Mouse (Mus musculus) stomach, postnatal 0 days (tissue): ENCODE data around the gene Prr19. TPM values are rescaled to one million over a fixed set of nuclear protein-coding genes. Genes with fewer than 3 reads are reported as not detected.

Experiments
- ATAC-seq: fragments of 200-750 bp; cut with Nextera tagmentation; 2 replicates; pipeline ENCODE4 v1.8.0; 2017; ENCODE audit not compliant: low FRiP score, low TSS enrichment
- DNase-seq: peaks from one replicate; pipeline ENCODE4 v3.0.0-alpha.2; 2016; ENCODE audit warnings: low spot score
- H3K27ac ChIP-seq: fragments of 300-500 bp; sonication (generic); replicated peaks from 2 replicates; pipeline ENCODE4 v1.5.1; 2014; ENCODE audit warnings: mild to moderate bottlenecking, control low read depth
- H3K27me3 ChIP-seq: fragments of 300-500 bp; sonication (generic); 2 replicates; pipeline ENCODE4 v1.6.1; 2014; ENCODE audit warnings: low read length; ENCODE audit not compliant: control insufficient read depth, insufficient read depth
- H3K36me3 ChIP-seq: fragments of 300-500 bp; sonication (generic); 2 replicates; pipeline ENCODE4 v1.6.1; 2014; ENCODE audit warnings: low read length, mixed read lengths; ENCODE audit not compliant: control insufficient read depth, insufficient read depth
- H3K4me1 ChIP-seq: fragments of 300-500 bp; sonication (generic); replicated peaks from 2 replicates; pipeline ENCODE4 v1.6.1; 2014; ENCODE audit warnings: antibody characterized with exemption; ENCODE audit not compliant: control insufficient read depth, insufficient read depth
- H3K4me2 ChIP-seq: fragments of 300-500 bp; sonication (generic); replicated peaks from 2 replicates; pipeline ENCODE4 v1.6.1; 2014; ENCODE audit warnings: low read depth, mild to moderate bottlenecking, control low read depth, moderate library complexity
- H3K4me3 ChIP-seq: fragments of 300-500 bp; sonication (generic); 2 replicates; pipeline ENCODE4 v1.5.1; 2014; ENCODE audit warnings: low read depth, low read length, control low read depth
- H3K9ac ChIP-seq: fragments of 300-500 bp; sonication (generic); 2 replicates; pipeline ENCODE4 v1.6.1; 2014; ENCODE audit warnings: mild to moderate bottlenecking, low read length, control low read depth, mixed read lengths
- H3K9me3 ChIP-seq: fragments of 300-500 bp; sonication (generic); 2 replicates; pipeline ENCODE4 v1.6.1; 2016; ENCODE audit warnings: low read length; ENCODE audit not compliant: control insufficient read depth
- CTCF ChIP-seq: IDR thresholded peaks from 2 replicates; pipeline ENCODE4 v1.5.1; 2016; ENCODE audit warnings: antibody characterized with exemption, low read depth, mild to moderate bottlenecking, moderate library complexity
- EP300 ChIP-seq: optimal IDR thresholded peaks from 2 replicates; pipeline ENCODE3; 2016; ENCODE audit warnings: antibody characterized with exemption
- WGBS: fragments of 180-500 bp; shearing (Covaris S2); extraction: QIAGEN DNeasy Blood & Tissue Kit; methylation state at CpG from one replicate; pipeline ENCODE4 v1.1.7; 2014; 5-methylcytosine and 5-hydroxymethylcytosine counted together
- polyA plus RNA-seq: library from polyadenylated mRNA; unstranded; fragments of >200 nt; fragmentation: Nextera tagmentation; extraction: Ambion mirVana; gene quantifications from 2 replicates; pipeline ENCODE4 v1.2.1, GENCODE M21; 2015

Gene Prr19
- polyA plus RNA-seq, 1 experiment from 2014 or later: 0.07 TPM

- peaks cover 9% of the 10 kb centered on the region for H3K4me1 ChIP-seq
- H3K36me3 ChIP-seq: peaks cover under 1% of the 10 kb centered on the region; the same call in 1 of the 2 replicates
- WGBS: 81% methylated on average over 8 of the region's 8 CpGs
- H3K4me3 ChIP-seq: no peak overlapping the region
- H3K27ac ChIP-seq: no peak overlapping the region
- no peaks in the 10 kb centered on the region for H3K27me3 ChIP-seq
- no peaks in the 10 kb centered on the region for H3K9me3 ChIP-seq
- DNase-seq (no peak), ATAC-seq (no peak)
- TF ChIP-seq EP300 (no peak), CTCF (no peak)
- H3K9ac ChIP-seq: no peak overlapping the region
- peak overlapping the region; percentile 53 for H3K4me2 ChIP-seq
Measured at GRCm38 (mm10) chr7:25266180-25266962, 34.8 kb upstream of the Prr19 start.

GRCm38 (mm10) chr7:25267301-25267750 lies 33.9 kb upstream of the Prr19 start, which contains the start of gene Cic:
Gene Cic, plus strand, starts transcription at chr7:25267704.
- Histone ChIP-seq H3K4me1 (peaks cover 9% of the 10 kb centered on the region), H3K36me3 (peaks cover 10% of the 10 kb centered on the region; the same call in 1 of the 2 replicates), H3K9me3 (no peaks in the 10 kb centered on the region), H3K27ac (peak within 1 kb of the TSS; percentile 92), H3K27me3 (no peaks in the 10 kb centered on the region), H3K4me2 (peak within 1 kb of the TSS; percentile 85), H3K9ac (peak within 1 kb of the TSS; percentile 84), H3K4me3 (peak within 1 kb of the TSS; percentile 73)
- WGBS: under 1% methylated on average over 29 of the region's 29 CpGs
- peak; percentile 87 for ATAC-seq
- TF ChIP-seq CTCF: no peak; the same call in 1 of the 2 replicates
- peak; percentile 1 for TF ChIP-seq EP300
- peak; percentile 99 for DNase-seq

GRCm38 (mm10) chr7:25267751-25268463 lies 33.3 kb upstream of the Prr19 start:
- Histone ChIP-seq H3K27me3 (no peaks in the 10 kb centered on the region), H3K4me2 (peak overlapping the region; percentile 85), H3K4me1 (peaks cover 9% of the 10 kb centered on the region), H3K4me3 (peak overlapping the region; percentile 73), H3K27ac (peak overlapping the region; percentile 92), H3K36me3 (peaks cover 15% of the 10 kb centered on the region), H3K9me3 (no peaks in the 10 kb centered on the region), H3K9ac (peak overlapping the region; percentile 84)
- peak; percentile 97 for ATAC-seq
- peak; percentile 99 for DNase-seq
- TF ChIP-seq EP300 (peak; percentile 95), CTCF (no peak)
- under 1% methylated on average over 33 of the region's 33 CpGs for WGBS

- H3K27ac ChIP-seq: peak overlapping the region; percentile 83
- TF ChIP-seq EP300 (no peak), CTCF (no peak)
- no peaks in the 10 kb centered on the region for H3K27me3 ChIP-seq
- WGBS: 2% methylated on average over 7 of the region's 7 CpGs
- DNase-seq: no peak
- H3K9me3 ChIP-seq: no peaks in the 10 kb centered on the region
- H3K9ac ChIP-seq: peak overlapping the region; percentile 84
- H3K4me3 ChIP-seq: peak overlapping the region; percentile 73
- no peak for ATAC-seq
- peaks cover 15% of the 10 kb centered on the region for H3K36me3 ChIP-seq
- peaks cover 9% of the 10 kb centered on the region for H3K4me1 ChIP-seq
- peak overlapping the region; percentile 85 for H3K4me2 ChIP-seq
Measured at GRCm38 (mm10) chr7:25268588-25268987, 32.6 kb upstream of the Prr19 start.

GRCm38 (mm10) chr7:25269029-25269428 lies 32.2 kb upstream of the Prr19 start:
- peak overlapping the region; percentile 85 for H3K4me2 ChIP-seq
- TF ChIP-seq EP300: no peak
- TF ChIP-seq CTCF: no peak
- WGBS: 30% methylated on average over 4 of the region's 4 CpGs
- H3K36me3 ChIP-seq: peaks cover 15% of the 10 kb centered on the region
- peak overlapping the region; percentile 83 for H3K27ac ChIP-seq
- H3K4me3 ChIP-seq: peak overlapping the region; percentile 73
- peak; percentile 24 for DNase-seq
- H3K9ac ChIP-seq: peak overlapping the region; percentile 84
- H3K9me3 ChIP-seq: no peaks in the 10 kb centered on the region
- ATAC-seq: no peak
- H3K27me3 ChIP-seq: no peaks in the 10 kb centered on the region
- peaks cover 9% of the 10 kb centered on the region for H3K4me1 ChIP-seq
